Mouse (Mus musculus) liver, adult 2 months (tissue): ENCODE data around the gene Wdr1.

Experiments used
- CTCF ChIP-seq: fragments of 200-500 bp; IDR thresholded peaks from 2 replicates; pipeline ENCODE4 v1.5.1; 2011; ENCODE audit warnings: low read depth, low read length, control low read depth
- POLR2A ChIP-seq: fragments of 200-500 bp; IDR thresholded peaks from 2 replicates; pipeline ENCODE4 v1.6.1; 2011; ENCODE audit warnings: low read length, control low read depth; ENCODE audit not compliant: insufficient read depth; ENCODE audit errors: extremely low read depth

- no peak for TF ChIP-seq CTCF
- no peak for TF ChIP-seq POLR2A
These were observed 75.0 kb downstream of the Wdr1 start for GRCm38 (mm10) chr5:38488026-38488425.
